Mouse (Mus musculus) gastrocnemius, postnatal 36 days (tissue): ENCODE data around the gene Chd3. TPM values are rescaled to one million over a fixed set of nuclear protein-coding genes. Genes with fewer than 3 reads are reported as not detected.

Source experiments
- DNase-seq, 2 experiments: peaks; one replicate each; pipeline ENCODE4 v3.0.0; 2022
- intact Hi-C: fragments of 180-260 bp; cut with DNase I; formaldehyde crosslinking; loops from one replicate; pipeline ENCODE4 v1.15.1; 2025
- total RNA-seq, 2 experiments: library from RNA; stranded (reverse); gene quantifications; 2 replicates each; pipeline ENCODE4 v1.2.3; 2021

Chd3 gene
- total RNA-seq, 2 experiments from 2014 or later, result 7.6 to 11.2 TPM

DNA sequence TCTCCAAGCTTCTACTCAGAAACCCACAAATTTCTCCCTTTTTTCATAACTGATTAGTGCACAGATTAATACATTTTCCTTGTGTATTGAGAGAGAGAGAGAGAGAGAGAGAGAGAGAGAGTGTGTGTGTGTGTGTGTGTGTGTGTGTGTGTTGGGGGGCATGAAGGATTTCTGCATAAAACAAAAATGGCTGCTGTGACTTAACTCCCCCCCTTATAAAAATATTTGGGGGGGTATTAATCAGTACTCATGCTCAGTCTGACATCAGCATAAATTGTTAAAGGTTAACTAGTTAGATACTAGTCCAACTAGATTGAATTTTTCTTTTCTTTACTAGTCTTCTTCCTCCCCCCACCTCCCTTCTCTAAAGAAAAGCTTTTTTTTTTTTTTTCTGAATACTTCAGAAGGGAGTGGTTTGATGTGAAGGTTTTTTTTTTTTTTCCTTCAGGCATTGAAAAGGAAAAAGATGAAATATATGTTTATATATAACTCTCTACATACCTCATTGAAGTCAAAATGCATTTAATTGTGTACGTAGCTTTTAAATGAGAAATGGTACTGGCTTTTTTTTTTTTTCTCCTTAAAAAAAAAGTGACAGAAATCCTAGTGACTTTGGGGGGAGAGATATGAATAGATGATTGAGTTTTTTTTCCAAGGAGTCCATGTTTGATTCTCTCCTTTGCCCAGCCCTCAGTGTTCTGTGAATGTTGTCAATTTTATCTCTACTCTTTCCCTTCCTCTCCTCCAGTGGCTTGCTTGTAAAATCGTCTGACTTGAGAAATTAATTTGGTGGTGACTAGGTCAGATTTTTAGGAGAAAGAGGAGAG is 997 bp upstream of the Chd3 start:
- no peak for DNase-seq
- intact Hi-C loops, result loop anchor here (5.0 kb wide), 1 partner anchor 48 kb away; the partner anchor contains the start of genes Cntrob and Trappc1

DNA sequence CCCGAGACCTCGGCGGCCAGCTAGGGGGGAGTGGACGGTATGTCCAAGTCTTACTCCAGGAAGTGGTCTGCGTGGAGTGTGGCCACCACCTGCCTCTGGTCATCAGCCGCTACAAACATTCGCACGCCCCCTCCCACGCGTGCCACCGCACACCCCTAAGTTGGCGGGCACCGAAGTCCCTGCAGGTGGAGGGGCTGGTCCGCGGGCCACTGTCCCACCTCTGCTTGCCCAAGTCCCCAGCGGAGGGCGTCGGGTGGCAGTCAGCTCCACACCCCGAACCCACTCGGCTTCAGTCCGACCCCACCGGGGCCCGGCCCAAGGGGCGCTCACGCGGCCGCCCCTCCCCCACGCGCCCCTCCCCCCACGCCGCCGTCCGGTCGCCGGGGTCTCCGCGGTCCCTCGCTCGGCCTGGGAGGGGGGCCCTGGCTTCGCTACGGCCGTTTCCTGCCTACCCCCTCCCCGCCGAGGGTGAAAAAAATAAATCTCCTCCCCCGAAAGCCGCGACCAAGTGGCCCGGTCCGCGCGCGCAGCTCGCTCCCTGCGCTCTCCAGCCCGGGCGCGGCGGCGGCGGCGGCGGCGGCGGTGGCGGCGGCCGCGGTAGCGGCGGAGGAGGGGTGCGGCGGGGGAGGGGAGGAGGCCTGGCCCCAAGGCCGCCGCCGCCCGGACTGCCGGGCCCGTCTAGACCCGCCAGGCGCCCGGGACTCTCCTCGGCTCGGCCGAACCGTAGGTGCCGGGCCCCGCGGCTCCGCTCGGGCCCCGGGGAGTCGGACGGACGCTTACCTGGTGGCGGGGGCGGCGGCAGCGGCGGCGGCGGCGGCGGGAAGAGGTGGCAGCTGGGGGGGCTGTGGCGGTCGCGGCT is 621 bp downstream of the Chd3 start:
- intact Hi-C loops, result loop anchor here (5.0 kb wide), 1 partner anchor 46 kb away; the partner anchor contains the start of genes Cntrob and Trappc1
- DNase-seq, result peak in 1 of 2 experiments; percentile 39

DNA sequence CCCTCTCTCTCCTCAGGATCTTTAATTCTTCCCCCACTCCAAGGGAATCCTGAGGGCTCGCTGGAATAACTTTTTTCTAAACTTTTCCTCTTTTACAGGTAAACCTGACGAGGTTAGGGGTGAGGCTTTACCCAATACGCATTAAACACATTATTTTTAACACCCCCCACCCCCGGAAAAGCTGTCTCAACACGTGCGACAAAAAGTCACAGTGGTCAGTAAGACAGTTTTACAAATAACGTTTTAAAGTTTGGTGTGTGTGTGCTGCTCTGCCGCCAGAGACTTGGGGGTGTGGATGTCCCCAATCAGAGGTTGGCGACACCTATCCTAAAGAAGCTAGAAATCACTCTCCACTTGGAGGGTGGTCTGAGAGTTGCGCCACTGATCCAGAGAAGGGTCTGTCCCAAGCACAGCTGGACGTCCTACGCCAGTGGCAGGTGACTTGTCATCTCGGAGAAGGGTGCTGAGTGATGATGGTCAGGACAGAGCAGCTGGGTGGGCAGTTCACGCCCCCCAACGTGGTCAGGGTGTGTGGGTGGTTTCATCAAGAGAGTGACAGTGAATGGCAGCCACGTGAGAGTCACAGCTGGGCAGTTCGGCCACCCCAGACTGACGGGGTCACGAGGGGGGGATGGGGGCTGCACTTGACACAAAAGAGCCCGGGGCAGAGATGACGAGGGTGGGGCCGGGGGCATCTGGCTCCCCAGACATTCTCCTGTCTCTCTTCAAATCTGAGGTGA is 1.4 kb downstream of the Chd3 start:
- no peak for DNase-seq
- intact Hi-C loops, result loop anchor here (5.0 kb wide), 1 partner anchor 45 kb away; the partner anchor contains the start of genes Cntrob and Trappc1

DNA sequence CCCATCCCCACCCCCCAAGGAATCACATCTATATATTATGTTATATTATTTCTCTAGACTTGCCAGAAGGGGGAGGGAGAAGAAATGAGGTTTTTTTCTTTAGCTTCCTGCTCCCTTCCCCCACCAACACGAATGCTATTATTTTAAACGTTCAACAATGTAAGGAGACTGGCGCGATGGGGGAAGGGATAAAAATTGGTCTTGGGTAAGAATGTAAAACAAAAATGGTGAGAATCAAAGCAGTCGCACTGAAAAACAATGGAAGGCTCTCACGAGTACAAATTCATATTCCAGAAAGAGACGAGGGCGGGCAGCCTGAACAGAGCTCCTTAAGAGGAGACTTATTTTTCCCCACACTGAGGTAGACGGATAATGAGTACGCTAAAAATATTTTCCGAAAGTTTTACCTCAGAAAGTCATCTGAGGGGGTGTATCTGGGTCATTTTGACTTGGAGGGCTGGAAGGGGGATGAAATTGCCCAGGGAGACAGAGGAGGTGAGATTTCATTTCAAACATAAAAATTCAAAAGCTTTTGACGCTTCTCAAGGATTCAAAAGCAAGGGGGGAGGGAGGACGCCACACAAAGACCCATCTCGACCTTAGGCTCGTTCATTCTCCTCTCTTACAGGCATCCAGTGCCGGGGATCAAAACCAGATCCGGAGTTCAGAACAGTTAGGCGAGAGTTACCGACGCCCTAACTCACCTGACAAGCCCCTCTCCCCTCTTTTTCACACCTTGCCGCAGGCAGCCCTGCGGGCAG is 2.2 kb downstream of the Chd3 start:
- intact Hi-C loops, result loop anchor here (5.0 kb wide), 1 partner anchor 45 kb away; the partner anchor contains the start of genes Cntrob and Trappc1
- DNase-seq, result no peak

GRCm38 (mm10) chr11:69366157-69366854 is 2.9 kb downstream of the Chd3 start:
- intact Hi-C loops, result loop anchor here (5.0 kb wide), 1 partner anchor 44 kb away; the partner anchor contains the start of genes Cntrob and Trappc1
- peak; percentile 90 to 94 for DNase-seq

GRCm38 (mm10) chr11:69365722-69366121 is 3.5 kb downstream of the Chd3 start:
- intact Hi-C loops, result loop anchor here (5.0 kb wide), 1 partner anchor 43 kb away; the partner anchor contains the start of genes Cntrob and Trappc1
- no peak for DNase-seq

GRCm38 (mm10) chr11:69364910-69365309 is 4.3 kb downstream of the Chd3 start:
- DNase-seq, result peak; percentile 95
- intact Hi-C loops, result loop anchor here (5.0 kb wide), 1 partner anchor 43 kb away; the partner anchor contains the start of genes Cntrob and Trappc1

DNA sequence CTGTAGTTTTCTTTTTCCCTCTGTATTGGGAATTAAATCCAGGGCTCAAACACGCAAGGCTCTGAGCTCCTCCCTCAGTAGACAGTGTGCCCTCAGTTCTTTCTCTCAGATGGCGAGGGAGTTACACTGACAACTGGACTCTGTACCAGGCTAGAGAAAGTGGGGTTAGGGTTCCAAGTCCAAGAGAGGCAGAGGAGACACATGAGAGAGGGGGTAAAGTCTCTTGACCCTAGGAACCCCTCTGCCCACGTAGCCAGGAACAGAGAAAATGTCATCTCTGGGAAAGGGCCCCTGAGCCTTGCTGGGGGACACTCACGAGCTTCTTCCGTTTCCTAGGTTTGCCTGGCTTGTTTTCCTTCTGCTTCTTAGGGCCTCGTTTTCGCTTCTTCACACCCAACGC is 4.8 kb downstream of the Chd3 start:
- DNase-seq, result no peak
- intact Hi-C loops, result no loop called here

DNA sequence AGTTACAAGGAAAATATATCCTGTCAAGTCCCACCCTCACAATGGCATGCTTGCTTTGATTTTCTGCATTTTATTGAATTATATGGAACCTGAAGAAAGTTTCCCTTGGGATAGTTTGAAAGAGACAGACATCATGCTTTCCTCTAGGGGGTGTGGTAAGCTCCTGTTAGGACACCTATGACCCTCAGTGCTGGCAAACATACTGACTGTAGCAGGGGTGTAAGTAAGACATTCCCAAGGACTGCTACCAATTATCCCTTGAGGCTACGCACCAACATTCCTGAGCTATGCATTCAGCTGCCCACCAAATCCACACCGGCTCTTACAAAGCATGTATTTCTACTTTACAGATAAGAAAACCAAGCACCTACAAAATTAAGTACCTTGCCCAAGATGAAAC is 6.7 kb downstream of the Chd3 start:
- intact Hi-C loops, result no loop called here
- no peak for DNase-seq

DNA sequence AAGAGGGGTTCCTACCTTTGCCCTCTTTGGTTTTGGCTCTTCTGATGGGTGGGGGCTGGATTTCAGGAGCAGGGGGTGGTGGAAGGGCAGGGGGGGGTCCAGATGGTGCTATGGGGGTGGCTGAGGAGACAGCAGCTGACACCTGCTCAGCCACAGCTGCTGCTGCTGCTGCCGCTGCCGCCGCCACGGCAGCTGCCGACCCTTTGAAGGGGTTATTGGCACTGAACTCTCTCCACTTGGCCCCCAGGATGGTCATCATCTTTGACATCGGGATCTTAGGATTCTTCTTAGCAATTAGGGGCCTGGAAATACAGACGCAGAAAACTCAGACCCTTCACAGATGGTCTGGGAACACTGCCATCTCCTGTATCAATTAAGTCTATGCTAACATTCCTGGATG is 7.2 kb downstream of the Chd3 start:
- DNase-seq, result no peak
- intact Hi-C loops, result no loop called here

DNA sequence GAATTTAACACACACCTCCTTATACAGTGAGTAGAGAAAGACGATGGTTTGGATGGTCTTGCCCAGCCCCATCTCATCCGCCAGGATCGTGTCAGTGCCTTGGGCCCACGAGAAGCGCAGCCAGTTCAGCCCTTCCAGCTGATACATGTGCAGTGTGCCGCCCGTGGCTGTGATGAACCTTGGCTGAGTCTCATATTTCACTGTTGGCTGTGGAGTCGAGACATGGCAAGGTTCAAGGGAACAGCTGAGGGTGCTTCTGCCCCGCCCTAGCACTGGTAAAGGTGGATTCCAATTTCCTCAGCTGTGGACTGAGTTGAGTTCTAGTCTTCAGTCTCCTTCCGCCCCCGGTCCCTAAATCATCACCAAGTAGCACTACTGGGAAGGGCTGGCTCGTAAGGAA is 11.5 kb downstream of the Chd3 start:
- intact Hi-C loops, result loop anchor here (1.0 kb wide), 1 partner anchor 30 kb away; no protein-coding TSS in a partner anchor
- peak in 1 of 2 experiments; percentile 16 for DNase-seq

DNA sequence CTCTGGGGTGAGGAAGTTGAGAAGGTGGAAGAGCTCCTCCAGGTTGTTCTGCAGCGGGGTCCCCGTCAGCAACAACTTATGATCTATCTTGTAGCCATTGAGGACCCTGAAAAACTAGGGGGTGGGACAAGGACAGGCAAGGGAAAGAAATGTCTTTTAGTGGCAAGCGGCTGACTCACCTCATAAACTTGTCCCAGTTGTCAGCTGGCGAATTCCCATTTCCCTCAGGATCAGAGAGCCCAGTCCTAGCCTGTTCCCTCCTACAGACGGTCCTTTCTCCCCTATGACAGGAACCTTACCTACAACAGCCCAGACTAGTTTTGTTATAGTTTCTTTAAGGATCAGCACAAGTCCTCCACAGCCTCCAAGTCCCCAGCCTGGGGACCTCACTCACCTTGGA is 12.7 kb downstream of the Chd3 start:
- intact Hi-C loops, result no loop called here
- no peak for DNase-seq

- intact Hi-C loops, result no loop called here
- DNase-seq, result no peak
Observed at GRCm38 (mm10) chr11:69346441-69346840, 22.8 kb downstream of the Chd3 start.

GRCm38 (mm10) chr11:69340161-69341131 is 28.8 kb downstream of the Chd3 start, which contains the start of gene Rnf227:
Rnf227 (plus strand) TSS chr11:69340461.
- peak; percentile 27 to 56 for DNase-seq
- intact Hi-C loops, result no loop called here

- no peak for DNase-seq
- intact Hi-C loops, result no loop called here
Observed at GRCm38 (mm10) chr11:69334796-69335195, 34.4 kb downstream of the Chd3 start.

DNA sequence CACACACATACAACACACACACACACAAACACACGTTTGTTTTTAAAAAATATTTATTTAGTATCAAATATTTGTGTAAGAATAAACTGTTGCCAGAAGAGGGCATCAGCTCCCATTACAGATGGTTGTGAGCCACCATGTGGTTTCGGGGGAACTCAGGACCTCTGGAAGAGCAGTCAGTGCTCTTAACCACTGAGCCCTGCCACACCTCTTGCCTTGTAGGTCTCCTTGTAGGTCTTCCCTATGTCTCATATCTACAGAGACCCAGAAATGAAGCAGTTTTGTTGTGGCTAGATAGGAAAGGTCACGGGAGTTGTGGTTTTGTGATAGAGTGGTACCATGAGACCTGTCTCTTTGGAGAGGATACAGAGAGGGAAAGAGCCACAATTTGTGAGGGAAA is 35.3 kb downstream of the Chd3 start:
- no peak for DNase-seq
- intact Hi-C loops, result no loop called here

GRCm38 (mm10) chr11:69332713-69333253 is 36.4 kb downstream of the Chd3 start:
- no peak for DNase-seq
- intact Hi-C loops, result no loop called here
